Mouse (Mus musculus): Measurements from ENCODE around the gene Tspan4.

DNA sequence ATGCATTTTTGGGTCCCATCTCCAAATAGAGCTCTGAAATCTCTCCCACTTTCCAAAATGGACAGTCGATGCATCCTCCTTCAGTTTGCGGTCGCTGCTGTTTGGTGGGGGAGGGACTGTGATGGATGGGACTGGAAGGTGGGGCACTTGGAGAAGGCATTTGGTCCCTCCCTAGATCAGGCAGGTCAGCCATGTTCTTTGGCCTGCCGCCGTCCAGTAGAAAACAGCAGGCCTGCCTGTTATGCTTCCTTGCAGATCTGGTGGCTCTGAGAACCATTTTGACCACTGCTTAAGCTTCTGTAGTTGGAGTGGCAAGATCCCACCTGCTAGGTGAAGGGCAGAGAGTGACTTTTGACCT, 6.9 kb upstream of the Tspan4 start:
- TF ChIP-seq CTCF (IDR thresholded peaks at IDR 0.05; ENCODE audit: extremely low read depth, insufficient read length, insufficient replicate concordance, low read depth, low read length), result no peak
- TF ChIP-seq POLR2A (IDR thresholded peaks at IDR 0.05; ENCODE audit: low read depth, low read length), result no peak

All from small intestine, adult 2 months (tissue).